ENCODE assay signal across 28 mouse cellular contexts in the genomic region with DNA sequence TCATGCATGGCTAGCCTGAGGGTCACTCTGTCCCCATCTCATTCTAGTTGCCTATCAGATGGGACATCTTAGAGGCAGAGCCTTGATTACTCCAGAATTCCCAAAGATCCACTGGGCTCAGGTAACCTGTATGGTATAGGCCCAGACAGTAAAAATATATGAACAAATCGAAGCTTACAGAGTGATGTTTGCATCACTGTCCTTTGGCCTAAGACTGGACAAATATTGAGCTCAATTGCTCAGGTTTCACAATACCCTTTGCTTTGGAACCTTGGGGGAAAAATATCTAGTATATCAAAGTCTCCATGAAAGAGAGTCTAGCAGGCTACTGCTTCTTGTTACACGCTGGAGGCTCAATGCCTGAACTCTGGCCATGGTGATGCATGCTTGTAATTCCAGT. TPM values are rescaled to one million over a fixed set of nuclear protein-coding genes. Genes with fewer than 3 reads are reported as not detected.
A peak's percentile ranks its signal among the peaks of the same experiment; 100 is the strongest.
DNase-seq lines count a peak whose midpoint lies in the region; ATAC-seq and TF ChIP-seq lines count a peak whose summit lies in the region.
"Had no signal": no experiment of that assay in that cellular context is flagged by ENCODE, and none has a peak within 500 bp of the region (broad histone marks: within the 10 kb centered on the region; RNA-seq: fewer than 3 reads in every experiment).

No protein-coding gene starts in this region.

- H3K9ac ChIP-seq in liver, adult 2 months (ENCODE audit: low read depth, low read length) = no peak overlapping the region
- no peak overlapping the region for H3K9ac ChIP-seq in liver, embryonic 11.5 days (ENCODE audit: low read depth, low read length)
- no peak overlapping the region for H3K9ac ChIP-seq in liver, embryonic 15.5 days
- no peak overlapping the region for H3K9ac ChIP-seq in liver, embryonic 12.5 days
- no peak overlapping the region for H3K9ac ChIP-seq in liver, embryonic 16.5 days (ENCODE audit: low read depth, low read length)
- H3K9ac ChIP-seq in liver, postnatal 0 days (replicated peaks) = no peak overlapping the region

- peak overlapping the region; percentile 66 for H3K27ac ChIP-seq in liver, adult 2 months (replicated peaks; ENCODE audit: insufficient read depth, low read depth, low read length)
- H3K27ac ChIP-seq in liver, embryonic 11.5 days (ENCODE audit: low read depth, low read length) = no peak overlapping the region
- no peak overlapping the region for H3K27ac ChIP-seq in liver, embryonic 15.5 days (replicated peaks)
- H3K27ac ChIP-seq in liver, embryonic 12.5 days = no peak overlapping the region
- H3K27ac ChIP-seq in liver, embryonic 16.5 days (ENCODE audit: low read length) = no peak overlapping the region
- peak overlapping the region; percentile 55 for H3K27ac ChIP-seq in liver, postnatal 0 days (ENCODE audit: low read depth)

- H3K4me3 ChIP-seq in liver, adult 2 months (ENCODE audit: insufficient read depth, low read depth, low read length) = no peak overlapping the region
- H3K4me3 ChIP-seq in liver, embryonic 11.5 days (ENCODE audit: low read depth, low read length) = no peak overlapping the region
- no peak overlapping the region for H3K4me3 ChIP-seq in liver, embryonic 15.5 days (replicated peaks)
- no peak overlapping the region for H3K4me3 ChIP-seq in liver, embryonic 12.5 days
- H3K4me3 ChIP-seq in liver, embryonic 16.5 days (ENCODE audit: low read depth, low read length) = no peak overlapping the region
- no peak overlapping the region for H3K4me3 ChIP-seq in liver, postnatal 0 days (ENCODE audit: low read depth, low read length)

- H3K79me2 ChIP-seq in liver, adult 2 months (ENCODE audit: control insufficient read depth, insufficient read depth, low read length) = no peaks in the 10 kb centered on the region

- no peak for TF ChIP-seq POLR2A in liver, adult 2 months (IDR thresholded peaks at IDR 0.05; ENCODE audit: extremely low read depth, insufficient read depth, low read length)

- ATAC-seq in liver, embryonic 11.5 days (replicated peaks; ENCODE audit: low FRiP score) = no peak
- peak; percentile 51; the same call in 1 of the 2 replicates for ATAC-seq in liver, embryonic 15.5 days (ENCODE audit: insufficient read depth)
- no peak for ATAC-seq in liver, embryonic 12.5 days
- peak; percentile 74 for ATAC-seq in liver, embryonic 16.5 days (ENCODE audit: low read depth)
- peak; percentile 78 for ATAC-seq in liver, postnatal 0 days
- ATAC-seq: activated CD4-positive, CD25-positive, alpha-beta regulatory T cell, adult 4 months; CD4-positive, CD25-positive, alpha-beta regulatory T cell, adult 4 months; Patski had no signal

- 20% methylated on average over 2 of the region's 2 CpGs for WGBS in liver, adult 2 months
- WGBS in liver, embryonic 11.5 days = 62% methylated on average over 2 of the region's 2 CpGs
- 39% methylated on average over 2 of the region's 2 CpGs for WGBS in liver, embryonic 15.5 days (ENCODE audit: insufficient replicate concordance)
- WGBS in liver, embryonic 12.5 days (ENCODE audit: insufficient replicate concordance) = 56% methylated on average over 2 of the region's 2 CpGs
- 42% methylated on average over 2 of the region's 2 CpGs for WGBS in liver, embryonic 16.5 days (ENCODE audit: insufficient replicate concordance)
- 44% methylated on average over 2 of the region's 2 CpGs for WGBS in liver, postnatal 0 days (ENCODE audit: insufficient replicate concordance)

- no peaks in the 10 kb centered on the region for H3K9me3 ChIP-seq in liver, embryonic 11.5 days (ENCODE audit: control insufficient read depth, low read length)
- no peaks in the 10 kb centered on the region for H3K9me3 ChIP-seq in liver, embryonic 15.5 days (replicated peaks)
- no peaks in the 10 kb centered on the region for H3K9me3 ChIP-seq in liver, embryonic 12.5 days (replicated peaks)
- no peaks in the 10 kb centered on the region for H3K9me3 ChIP-seq in liver, embryonic 16.5 days (replicated peaks; ENCODE audit: control insufficient read depth, low read length)
- no peaks in the 10 kb centered on the region for H3K9me3 ChIP-seq in liver, postnatal 0 days (ENCODE audit: low read length)

- no peaks in the 10 kb centered on the region for H3K36me3 ChIP-seq in liver, adult 2 months (ENCODE audit: control insufficient read depth, insufficient read depth, low read length)
- no peaks in the 10 kb centered on the region for H3K36me3 ChIP-seq in liver, embryonic 11.5 days (ENCODE audit: control insufficient read depth, insufficient read depth, low read length)
- H3K36me3 ChIP-seq in liver, embryonic 15.5 days (replicated peaks) = no peaks in the 10 kb centered on the region
- no peaks in the 10 kb centered on the region for H3K36me3 ChIP-seq in liver, embryonic 12.5 days
- H3K36me3 ChIP-seq in liver, embryonic 16.5 days (ENCODE audit: control insufficient read depth, insufficient read depth) = no peaks in the 10 kb centered on the region
- no peaks in the 10 kb centered on the region for H3K36me3 ChIP-seq in liver, postnatal 0 days (replicated peaks; ENCODE audit: insufficient read depth, low read length)
- H3K36me3 ChIP-seq: G1E had no signal

- no peak overlapping the region for H3K4me2 ChIP-seq in liver, embryonic 11.5 days
- no peak overlapping the region for H3K4me2 ChIP-seq in liver, embryonic 15.5 days
- no peak overlapping the region for H3K4me2 ChIP-seq in liver, embryonic 12.5 days
- no peak overlapping the region for H3K4me2 ChIP-seq in liver, embryonic 16.5 days (ENCODE audit: low read depth, low read length)
- H3K4me2 ChIP-seq in liver, postnatal 0 days (ENCODE audit: low read depth, low read length) = no peak overlapping the region

- TF ChIP-seq CTCF in liver, adult 2 months (IDR thresholded peaks at IDR 0.05; ENCODE audit: low read depth, low read length) = no peak
- TF ChIP-seq CTCF in liver, postnatal 0 days (IDR thresholded peaks at IDR 0.05; ENCODE audit: low read depth) = no peak

- peaks cover 8% of the 10 kb centered on the region for H3K4me1 ChIP-seq in liver, adult 2 months (ENCODE audit: control insufficient read depth, insufficient read depth, low read length)
- no peaks in the 10 kb centered on the region for H3K4me1 ChIP-seq in liver, embryonic 11.5 days (replicated peaks; ENCODE audit: control insufficient read depth, insufficient read depth, low read length)
- peaks cover 4% of the 10 kb centered on the region; the same call in 1 of the 2 replicates for H3K4me1 ChIP-seq in liver, embryonic 15.5 days (replicated peaks)
- H3K4me1 ChIP-seq in liver, embryonic 12.5 days = no peaks in the 10 kb centered on the region
- H3K4me1 ChIP-seq in liver, embryonic 16.5 days (ENCODE audit: control insufficient read depth, low read depth, low read length) = no peaks in the 10 kb centered on the region; the same call in 1 of the 2 replicates
- H3K4me1 ChIP-seq in liver, postnatal 0 days (ENCODE audit: insufficient read depth) = 0 out of 2 replicates have a peak, but pooled peaks cover 3% of the 10 kb centered on the region

- H3K27me3 ChIP-seq in liver, adult 2 months (ENCODE audit: control insufficient read depth, insufficient read depth, low read length) = no peaks in the 10 kb centered on the region
- no peaks in the 10 kb centered on the region for H3K27me3 ChIP-seq in liver, embryonic 11.5 days (replicated peaks; ENCODE audit: control insufficient read depth, insufficient read depth, low read length)
- H3K27me3 ChIP-seq in liver, embryonic 15.5 days = no peaks in the 10 kb centered on the region
- H3K27me3 ChIP-seq in liver, embryonic 12.5 days (replicated peaks) = no peaks in the 10 kb centered on the region
- no peaks in the 10 kb centered on the region for H3K27me3 ChIP-seq in liver, embryonic 16.5 days (ENCODE audit: control insufficient read depth, insufficient read depth, low read depth, low read length)
- no peaks in the 10 kb centered on the region for H3K27me3 ChIP-seq in liver, postnatal 0 days (ENCODE audit: insufficient read depth, low read length)

- DNase-seq in liver, adult 2 months (ENCODE audit: extremely low read depth, low read depth, low spot score) = peak; percentile 69
- no peak for DNase-seq in liver, embryonic 11.5 days (ENCODE audit: low spot score)
- no peak for DNase-seq in liver
- no peak for DNase-seq in liver, postnatal 0 days
- DNase-seq in adrenal gland, postnatal 36 days = no peak
- DNase-seq: adrenal gland, adult 2 months; adrenal gland, adult 8-10 months; adrenal gland, postnatal 10 days; adrenal gland, postnatal 14 days; adrenal gland, postnatal 25 days; B cell, adult 2 months; cerebellum, adult 11 months; cerebellum, adult 11-12 months; cerebellum, adult 18-20 months had no signal

- peak; percentile 36; the same call in 1 of the 2 replicates for TF ChIP-seq EP300 in liver, postnatal 0 days (IDR thresholded peaks at IDR 0.05; ENCODE audit: low read depth)

RNA-seq across cellular contexts. Expression of a gene that starts 10.8 kb away (rescaled TPM):
- total RNA-seq in liver, adult 2 months (2014; rRNA removed) = not detected in 2 replicates
- polyA plus RNA-seq in liver, adult 2 months (2012; rRNA removed) = 0.04 TPM in 1 of 2 replicates, not detected in the other
- polyA plus RNA-seq in liver, embryonic 11.5 days (2014; fragmentation: Nextera tagmentation; extraction: Ambion mirVana) = not detected in 2 replicates
- 0.08 and 0.23 TPM in 2 replicates for polyA plus RNA-seq in liver, embryonic 15.5 days (2015; fragmentation: Nextera tagmentation; extraction: Ambion mirVana)
- not detected in 2 replicates for polyA plus RNA-seq in liver, embryonic 12.5 days (2016; fragmentation: Nextera tagmentation; extraction: Ambion mirVana)
- polyA plus RNA-seq in liver, embryonic 16.5 days (2015; fragmentation: Nextera tagmentation; extraction: Ambion mirVana) = 0.09 and 0.13 TPM in 2 replicates
- polyA plus RNA-seq in liver, postnatal 0 days (2015; fragmentation: Nextera tagmentation; extraction: Ambion mirVana) = 0.54 and 0.58 TPM in 2 replicates
- under 1 TPM in 1 of 2 experiments, not detected in 1; 0.13 TPM for total RNA-seq in adrenal gland, postnatal 36 days (2021)
- total RNA-seq: adrenal gland, postnatal 25 days; CH12.LX; ES-E14; G1E; MEL had no signal
- polyA plus RNA-seq: activated CD4-positive, CD25-positive, alpha-beta regulatory T cell, adult 4 months; adrenal gland, adult 2 months; brain, embryonic 14.5 days; C2C12; CD4-positive, CD25-positive, alpha-beta regulatory T cell, adult 4 months; G1E had no signal

RNA-seq across cellular contexts. Expression of a gene that starts 22.4 kb away (rescaled TPM):
- total RNA-seq in liver, adult 2 months (2014; rRNA removed) = not detected in 2 replicates
- polyA plus RNA-seq in liver, adult 2 months (2012; rRNA removed) = not detected in 2 replicates
- not detected in 2 replicates for polyA plus RNA-seq in liver, embryonic 11.5 days (2014; fragmentation: Nextera tagmentation; extraction: Ambion mirVana)
- polyA plus RNA-seq in liver, embryonic 15.5 days (2015; fragmentation: Nextera tagmentation; extraction: Ambion mirVana) = 0.09 TPM in 1 of 2 replicates, not detected in the other
- polyA plus RNA-seq in liver, embryonic 12.5 days (2016; fragmentation: Nextera tagmentation; extraction: Ambion mirVana) = not detected in 2 replicates
- polyA plus RNA-seq in liver, embryonic 16.5 days (2015; fragmentation: Nextera tagmentation; extraction: Ambion mirVana) = not detected in 2 replicates
- 0.12 TPM in 1 of 2 replicates, not detected in the other for polyA plus RNA-seq in liver, postnatal 0 days (2015; fragmentation: Nextera tagmentation; extraction: Ambion mirVana)
- total RNA-seq in adrenal gland, postnatal 36 days (2021) = not detected
- total RNA-seq: adrenal gland, adult 18-20 months; adrenal gland, adult 2 months; adrenal gland, postnatal 10 days; adrenal gland, postnatal 14 days; adrenal gland, postnatal 25 days; adrenal gland, postnatal 4 days; CH12.LX; ES-E14; MEL had no signal
- polyA plus RNA-seq: activated CD4-positive, CD25-positive, alpha-beta regulatory T cell, adult 4 months; adrenal gland, adult 2 months; brain, embryonic 14.5 days; C2C12; CD4-positive, CD25-positive, alpha-beta regulatory T cell, adult 4 months; G1E; Patski had no signal

RNA-seq across cellular contexts. Expression of a gene that starts 37.7 kb away (rescaled TPM):
- total RNA-seq in liver, adult 2 months (2014; rRNA removed) = 0.09 TPM in 1 of 2 replicates, not detected in the other
- polyA plus RNA-seq in liver, adult 2 months (2012; rRNA removed) = not detected in 2 replicates
- polyA plus RNA-seq in liver, embryonic 11.5 days (2014; fragmentation: Nextera tagmentation; extraction: Ambion mirVana) = 0.12 and 0.19 TPM in 2 replicates
- 0.13 and 0.24 TPM in 2 replicates for polyA plus RNA-seq in liver, embryonic 15.5 days (2015; fragmentation: Nextera tagmentation; extraction: Ambion mirVana)
- 0.10 TPM in 1 of 2 replicates, not detected in the other for polyA plus RNA-seq in liver, embryonic 12.5 days (2016; fragmentation: Nextera tagmentation; extraction: Ambion mirVana)
- 0.17 and 0.23 TPM in 2 replicates for polyA plus RNA-seq in liver, embryonic 16.5 days (2015; fragmentation: Nextera tagmentation; extraction: Ambion mirVana)
- polyA plus RNA-seq in liver, postnatal 0 days (2015; fragmentation: Nextera tagmentation; extraction: Ambion mirVana) = 0.65 and 0.73 TPM in 2 replicates
- under 1 TPM; 0.40 to 0.56 TPM for total RNA-seq in adrenal gland, postnatal 36 days (2021)
- total RNA-seq: CH12.LX, ES-E14, MEL had no signal
- polyA plus RNA-seq: activated CD4-positive, CD25-positive, alpha-beta regulatory T cell, adult 4 months; adrenal gland, adult 2 months; brain, embryonic 14.5 days; C2C12; CD4-positive, CD25-positive, alpha-beta regulatory T cell, adult 4 months; G1E; Patski had no signal

RNA-seq across cellular contexts. Expression of a gene that starts 45.9 kb away (rescaled TPM):
- total RNA-seq in liver, adult 2 months (2014; rRNA removed) = 0.20 and 3.6 TPM in 2 replicates
- 0.56 and 1.8 TPM in 2 replicates for polyA plus RNA-seq in liver, adult 2 months (2012; rRNA removed)
- not detected in 2 replicates for polyA plus RNA-seq in liver, embryonic 11.5 days (2014; fragmentation: Nextera tagmentation; extraction: Ambion mirVana)
- 0.05 and 0.08 TPM in 2 replicates for polyA plus RNA-seq in liver, embryonic 15.5 days (2015; fragmentation: Nextera tagmentation; extraction: Ambion mirVana)
- not detected in 2 replicates for polyA plus RNA-seq in liver, embryonic 12.5 days (2016; fragmentation: Nextera tagmentation; extraction: Ambion mirVana)
- 0.07 TPM in 1 of 2 replicates, not detected in the other for polyA plus RNA-seq in liver, embryonic 16.5 days (2015; fragmentation: Nextera tagmentation; extraction: Ambion mirVana)
- 0.13 TPM in 2 replicates for polyA plus RNA-seq in liver, postnatal 0 days (2015; fragmentation: Nextera tagmentation; extraction: Ambion mirVana)
- total RNA-seq in adrenal gland, postnatal 36 days (2021) = under 1 TPM; 0.26 to 0.33 TPM
- total RNA-seq: CH12.LX had no signal
- polyA plus RNA-seq: activated CD4-positive, CD25-positive, alpha-beta regulatory T cell, adult 4 months; brain, embryonic 14.5 days; C2C12; G1E; Patski had no signal

Comparison
In these comparisons a context has a peak if more than half of its experiments do, and no peak if none do; other contexts are left out.
1. H3K27ac ChIP-seq: peak in liver, adult 2 months (single experiment) and liver, postnatal 0 days (single experiment); none in liver, embryonic 11.5 days (single experiment), liver, embryonic 15.5 days (single experiment), liver, embryonic 12.5 days (single experiment) and liver, embryonic 16.5 days (single experiment).
2. ATAC-seq: peak in liver, embryonic 15.5 days (single experiment), liver, embryonic 16.5 days (single experiment) and liver, postnatal 0 days (single experiment); none in liver, embryonic 11.5 days (single experiment) and liver, embryonic 12.5 days (single experiment).